Mouse (Mus musculus): ENCODE measurements at regions not wholly inside any gene's neighbourhood (a gene's known extent, or its start where the extent isn't known, plus 50 kb on each side); places are given as distances from the start of the nearest gene placed in this dataset.
A peak's percentile ranks its signal among the peaks of the same experiment; 100 is the strongest.

GRCm38 (mm10) chr13:115425610-115426562 is 324.1 kb upstream of the Itga1 start:
- no peak for DNase-seq

GRCm38 (mm10) chr13:115423761-115424160 is 322.0 kb upstream of the Itga1 start:
- no peak for DNase-seq

- no peak for DNase-seq
These were observed 319.7 kb upstream of the Itga1 start for GRCm38 (mm10) chr13:115421483-115421882.

DNA sequence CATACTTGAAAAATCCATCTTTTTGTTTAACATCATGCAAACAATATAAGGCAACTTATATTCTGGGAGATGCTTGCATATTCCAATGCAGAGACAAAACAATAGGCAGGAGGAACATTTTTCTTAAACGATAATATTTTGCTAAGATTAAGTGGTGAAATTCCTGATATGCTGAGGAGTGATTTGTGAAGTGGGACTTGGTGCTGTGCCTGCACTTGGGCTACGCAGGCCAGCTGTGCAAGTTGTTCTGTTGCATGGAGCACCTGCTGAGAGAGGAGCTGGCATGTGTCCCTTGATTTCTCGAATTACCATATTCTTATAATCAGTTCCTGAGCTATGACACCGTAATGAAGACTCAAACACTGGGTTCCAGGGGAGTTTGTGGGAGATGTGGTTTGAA is 316.1 kb upstream of the Itga1 start:
- DNase-seq = no peak

DNA sequence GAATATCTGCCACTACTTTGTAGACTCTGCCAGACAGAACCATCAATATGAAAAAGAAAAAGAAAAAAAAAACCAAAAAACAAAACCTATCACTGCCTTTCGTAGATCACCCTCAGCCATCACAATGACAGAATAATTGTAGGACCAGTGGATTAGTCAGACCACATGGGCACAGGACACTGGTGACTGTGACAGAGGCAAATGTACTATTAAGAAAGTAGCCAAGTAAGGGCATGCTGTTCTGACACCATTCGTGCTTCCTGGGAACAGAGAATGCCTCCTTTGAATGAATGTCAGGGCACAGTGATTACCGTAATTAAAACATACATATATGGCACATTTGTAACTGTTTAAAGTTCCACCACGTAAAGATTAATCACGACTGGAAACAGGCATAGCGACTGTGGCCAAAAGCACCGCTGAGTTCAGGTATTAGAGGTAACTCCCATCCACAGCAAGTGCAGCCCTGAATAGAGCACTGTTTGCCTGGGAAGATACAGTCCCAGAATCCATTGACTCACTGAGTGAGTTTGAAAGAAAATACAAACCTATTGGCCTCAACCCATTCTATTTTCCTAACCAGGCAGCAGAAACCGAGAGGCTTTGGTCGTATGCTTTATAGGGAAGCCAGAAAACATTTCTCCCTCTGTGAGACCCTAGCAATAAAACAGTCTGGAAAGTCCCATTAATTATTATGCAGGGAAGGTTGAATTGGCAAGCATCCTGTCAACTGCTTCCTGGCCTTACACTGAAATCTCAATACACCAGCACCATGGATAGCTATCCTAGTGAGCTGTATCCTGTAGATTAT is 312.2 kb upstream of the Itga1 start:
- no peak for DNase-seq

DNA sequence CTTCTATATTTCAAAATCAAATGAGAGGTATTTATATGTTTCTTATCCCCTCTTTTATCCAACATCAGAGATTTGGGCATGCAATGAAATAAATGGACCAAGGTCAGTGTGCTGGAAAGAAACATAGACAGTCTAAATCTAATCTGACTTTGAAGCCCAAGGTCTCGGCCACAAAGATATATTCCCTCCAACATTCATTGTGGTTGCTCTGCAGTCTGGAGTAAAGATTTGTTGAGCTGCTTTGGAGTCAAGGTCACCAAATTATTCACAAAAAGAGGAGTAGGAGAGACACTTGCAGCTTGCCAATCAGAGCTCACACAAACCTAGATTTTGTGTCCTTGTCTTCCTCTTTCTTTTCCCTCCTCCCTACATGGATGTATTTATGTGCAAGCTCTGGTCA is 304.2 kb upstream of the Itga1 start:
- DNase-seq = no peak

DNA sequence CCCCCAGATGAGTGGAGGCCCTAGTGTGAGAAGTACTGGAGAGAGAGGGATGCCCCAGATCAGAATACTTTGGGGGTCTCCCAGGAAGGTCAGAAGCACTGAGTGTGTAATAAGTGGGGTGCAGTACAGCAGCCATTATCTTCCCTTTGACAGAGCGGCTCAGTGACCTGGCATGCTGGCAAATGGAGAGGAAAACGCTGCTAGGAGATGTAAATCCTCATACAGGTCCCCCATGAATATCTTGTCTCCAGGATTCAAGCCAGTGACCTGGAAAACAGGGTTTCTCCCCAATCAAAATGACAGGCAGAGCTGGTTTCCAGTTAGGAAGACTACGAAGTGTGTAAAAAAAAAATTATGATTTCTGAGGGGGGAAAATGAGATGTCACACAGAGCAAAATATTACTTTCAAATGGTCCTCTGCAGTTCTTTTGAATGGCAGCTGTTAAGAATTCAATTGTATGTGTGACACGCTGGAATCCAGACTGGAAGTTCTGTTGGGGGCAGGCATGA is 299.0 kb upstream of the Itga1 start:
- DNase-seq = no peak

DNA sequence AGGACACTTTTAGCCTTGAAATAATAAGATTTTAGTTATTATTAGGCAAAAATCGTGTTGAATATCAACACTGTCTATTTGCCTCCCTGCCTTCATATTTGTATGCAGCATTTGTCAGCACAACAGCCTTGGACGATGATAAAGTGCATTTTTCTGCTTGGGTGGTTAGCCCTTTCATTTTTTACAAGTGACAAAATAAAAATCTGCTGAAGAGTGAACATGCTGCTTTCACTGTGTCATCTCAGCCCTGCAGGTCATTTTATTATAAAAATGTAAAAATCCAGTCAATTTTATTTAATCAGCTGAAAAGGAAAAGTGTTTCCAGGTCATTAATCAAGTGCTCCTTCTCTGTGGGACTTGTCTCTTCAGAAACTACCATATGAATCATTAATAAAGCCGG is 277.9 kb upstream of the Itga1 start:
- no peak for DNase-seq

DNA sequence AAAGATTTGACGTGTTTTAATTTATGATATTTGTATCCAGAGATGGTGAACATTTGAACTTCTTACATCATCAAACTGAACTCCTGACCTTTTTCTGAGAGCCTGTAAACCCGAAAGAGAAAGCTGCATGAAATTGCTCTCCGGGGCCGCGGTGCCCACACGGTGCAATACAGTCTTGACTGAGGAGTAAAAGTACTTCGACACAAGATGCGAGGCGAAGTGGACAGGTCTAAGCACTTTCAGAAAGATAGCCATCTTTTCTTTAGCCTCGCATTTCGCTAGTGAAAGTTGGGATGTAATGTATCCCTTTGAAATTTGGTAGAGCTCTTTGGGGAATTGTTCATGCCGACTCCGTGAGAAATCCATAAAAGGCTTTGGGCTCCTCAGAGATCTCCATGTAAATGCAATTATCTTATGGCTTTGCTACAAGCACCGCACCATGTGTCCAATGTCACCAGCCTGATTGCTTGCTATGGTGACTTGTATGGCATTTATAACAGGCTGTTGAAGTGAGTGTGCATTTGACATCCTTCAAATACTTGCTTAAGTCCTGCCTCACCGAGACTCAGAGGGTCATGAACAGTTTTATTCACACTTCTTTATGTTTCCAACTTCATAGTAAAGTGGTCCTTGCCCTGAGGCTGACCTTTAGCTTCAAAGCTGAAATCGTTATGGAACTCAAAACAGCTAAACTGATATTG is 274.6 kb upstream of the Itga1 start:
- DNase-seq = no peak

DNA sequence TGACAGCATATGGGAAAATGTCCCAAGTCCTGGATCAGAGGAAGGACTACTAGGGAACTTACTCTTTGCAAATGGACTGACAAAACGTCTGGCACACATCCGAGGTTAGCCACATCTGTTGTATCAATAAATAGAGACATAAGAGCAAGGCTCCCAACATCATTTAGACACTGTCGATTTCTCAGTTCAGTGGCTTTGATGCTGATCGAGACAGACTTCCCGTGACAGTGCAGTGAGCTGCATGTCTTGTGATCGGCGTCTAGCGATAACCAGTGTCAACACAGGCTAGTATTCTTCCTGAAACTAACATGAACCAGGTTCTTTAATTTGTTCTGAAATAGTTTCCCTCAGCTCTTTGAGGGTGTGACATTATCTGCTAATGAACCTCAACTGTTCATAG is 259.7 kb upstream of the Itga1 start:
- no peak for DNase-seq

DNA sequence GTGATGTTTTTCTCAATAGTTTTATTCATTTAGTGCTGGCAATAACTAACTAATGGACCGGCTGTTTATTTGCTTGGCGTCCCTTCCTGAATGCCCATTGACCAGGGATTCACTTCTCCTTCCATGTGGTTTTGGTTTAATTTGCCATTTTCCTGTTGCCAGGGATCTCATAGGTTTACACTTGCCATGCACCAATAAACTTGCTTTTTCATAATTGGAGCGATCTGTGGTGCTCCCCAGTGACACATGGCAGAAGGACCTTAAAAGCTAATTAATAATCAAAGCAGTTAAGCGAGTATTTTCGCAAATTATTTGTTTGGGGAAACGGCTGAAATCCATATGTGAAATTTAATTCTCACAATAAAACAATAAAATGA is 245.2 kb upstream of the Itga1 start:
- DNase-seq = no peak

DNA sequence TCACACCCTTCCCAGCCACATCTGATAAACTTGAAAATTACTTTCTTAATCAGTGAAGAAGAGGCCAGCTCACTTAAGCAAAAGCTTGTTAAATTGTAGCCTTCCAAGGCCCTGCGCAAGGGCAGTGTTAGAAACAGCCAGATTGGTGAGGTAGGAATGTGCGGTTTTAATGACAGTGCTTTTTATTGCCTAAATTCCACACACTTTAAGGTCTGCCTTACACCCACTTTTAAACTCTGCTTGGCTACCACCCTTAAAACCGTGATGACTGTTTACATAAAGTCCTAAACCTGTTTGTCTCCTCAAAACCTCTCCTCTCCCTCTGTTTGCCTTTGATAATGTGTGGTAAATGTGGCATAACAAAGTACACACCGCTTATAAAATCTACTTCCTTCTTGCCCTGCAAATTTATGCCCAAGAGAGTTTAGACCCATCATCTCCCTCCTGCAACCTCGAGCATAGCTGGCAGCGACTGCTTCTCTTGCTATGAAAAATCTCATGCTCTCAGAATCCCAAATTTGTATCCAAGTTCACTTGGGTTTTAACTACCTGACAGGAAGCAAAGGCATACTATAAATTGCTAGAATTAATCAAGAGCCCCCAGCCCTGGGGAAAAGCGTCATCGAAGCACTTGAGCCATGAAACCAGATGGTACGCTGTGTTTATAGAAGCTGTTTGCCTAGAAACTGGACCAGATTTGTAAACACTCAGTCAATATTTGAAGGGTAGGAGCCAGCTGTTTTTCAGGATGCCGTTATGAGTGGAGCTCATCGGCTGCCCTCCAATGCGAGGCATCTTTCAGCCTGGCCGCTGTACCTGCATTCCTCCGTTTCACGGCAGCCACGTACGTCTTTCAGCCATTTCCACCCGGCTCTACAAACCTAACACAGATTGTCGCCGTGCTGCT is 244.6 kb upstream of the Itga1 start:
- DNase-seq = peak in 1 of 2 experiments; percentile 5

DNA sequence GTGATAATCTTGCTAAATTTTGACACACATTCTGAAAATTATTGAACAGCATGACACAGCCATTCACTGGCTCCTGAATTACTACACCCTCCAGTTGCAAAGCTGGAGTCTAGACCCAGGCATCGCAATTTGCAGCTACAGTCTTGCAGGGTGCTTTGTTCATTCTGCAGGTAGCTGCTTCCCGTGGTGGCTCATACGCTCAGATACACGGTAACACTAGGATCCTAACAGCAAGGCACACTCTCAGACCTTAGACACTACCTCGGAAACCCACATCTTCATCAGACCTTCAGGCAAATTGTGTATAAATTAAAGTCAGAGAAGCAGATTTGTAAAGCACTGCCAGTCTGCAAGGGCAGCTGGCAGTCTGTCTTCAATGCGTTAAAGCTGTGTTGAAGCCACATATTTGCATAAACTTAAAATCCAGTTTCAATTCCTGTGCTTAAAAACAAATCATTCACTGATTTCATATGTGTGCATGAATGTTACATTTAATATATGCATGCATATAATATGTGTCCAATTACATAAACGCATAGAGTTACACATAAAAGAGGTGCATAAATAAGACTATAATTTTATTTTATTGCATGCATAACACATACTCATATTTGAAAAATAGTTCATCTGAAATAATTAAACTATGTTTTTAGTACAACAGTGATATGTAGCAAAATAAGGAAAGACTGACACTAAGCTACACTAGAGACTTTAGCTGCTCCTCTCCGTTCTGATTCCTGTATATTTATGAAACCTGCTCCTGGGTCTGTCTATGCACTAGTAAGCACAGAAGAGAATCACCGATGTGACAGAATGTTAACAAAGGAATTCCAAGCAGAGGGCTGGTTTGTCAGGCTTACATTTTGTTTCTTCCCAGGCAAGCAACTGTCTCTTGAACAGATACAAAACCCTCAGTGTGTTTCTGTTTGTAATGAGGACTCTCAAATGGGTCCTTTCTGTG is 227.5 kb upstream of the Itga1 start:
- DNase-seq = no peak

- no peak for DNase-seq
These were observed 224.5 kb upstream of the Itga1 start for GRCm38 (mm10) chr13:115326294-115326693.

- DNase-seq = no peak
These were observed 214.9 kb upstream of the Itga1 start for GRCm38 (mm10) chr13:115316681-115317080.

GRCm38 (mm10) chr13:115308586-115308985 is 206.8 kb upstream of the Itga1 start:
- DNase-seq = no peak

GRCm38 (mm10) chr13:115287371-115287770 is 185.6 kb upstream of the Itga1 start:
- DNase-seq = no peak

- no peak for DNase-seq
These were observed 164.4 kb upstream of the Itga1 start for GRCm38 (mm10) chr13:115266164-115266563.

- no peak for DNase-seq
These were observed 155.6 kb upstream of the Itga1 start for GRCm38 (mm10) chr13:115257345-115257744.

- no peak for DNase-seq
These were observed 150.8 kb upstream of the Itga1 start for GRCm38 (mm10) chr13:115252541-115252940.

DNA sequence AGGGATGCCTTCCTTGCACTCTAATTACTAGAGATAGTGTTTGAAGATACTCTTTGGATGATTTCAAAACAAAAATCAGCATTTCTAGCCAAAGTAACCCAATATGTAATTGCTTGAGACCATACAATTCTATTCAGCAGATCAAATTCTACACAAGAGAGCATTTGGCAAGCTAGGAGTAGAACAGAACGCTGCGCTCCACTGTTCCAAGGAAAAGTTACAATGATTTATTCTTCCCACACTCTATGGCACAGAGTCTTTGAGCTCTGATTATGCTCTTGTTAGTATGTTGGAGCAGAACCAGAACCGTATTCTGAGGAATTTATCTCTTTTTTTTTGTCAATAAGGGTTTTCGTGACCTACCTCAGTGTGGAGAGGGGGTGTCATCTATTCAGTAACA is 130.2 kb upstream of the Itga1 start:
- no peak for DNase-seq
